Mouse (Mus musculus) lung, embryonic 14.5 days (tissue): ENCODE results near the gene Blvrb. TPM values are rescaled to one million over a fixed set of nuclear protein-coding genes. Genes with fewer than 3 reads are reported as not detected.

ENCODE experiments used
- ATAC-seq: fragments of 200-750 bp; cut with Nextera tagmentation; 2 replicates; pipeline ENCODE4 v1.8.0; 2017; ENCODE audit warnings: mild to moderate bottlenecking, moderate TSS enrichment, moderate library complexity; ENCODE audit not compliant: insufficient read depth
- DNase-seq: peaks from one replicate; pipeline ENCODE4 v3.0.0-alpha.2; 2015
- H3K27ac ChIP-seq: fragments of 300-500 bp; sonication (generic); 2 replicates; pipeline ENCODE4 v1.5.1; 2014; ENCODE audit warnings: low read depth, mild to moderate bottlenecking, moderate library complexity
- H3K27me3 ChIP-seq: fragments of 300-500 bp; sonication (generic); 2 replicates; pipeline ENCODE4 v1.6.1; 2014; ENCODE audit warnings: low read length, control low read depth; ENCODE audit not compliant: insufficient read depth
- H3K36me3 ChIP-seq: fragments of 300-500 bp; sonication (generic); 2 replicates; pipeline ENCODE4 v1.6.1; 2014; ENCODE audit warnings: control low read depth; ENCODE audit not compliant: insufficient read depth
- H3K4me1 ChIP-seq: fragments of 300-500 bp; sonication (generic); 2 replicates; pipeline ENCODE4 v1.6.1; 2014; ENCODE audit warnings: antibody characterized with exemption, control low read depth; ENCODE audit not compliant: insufficient read depth
- H3K4me2 ChIP-seq: fragments of 300-500 bp; sonication (generic); 2 replicates; pipeline ENCODE4 v1.6.1; 2014; ENCODE audit warnings: mild to moderate bottlenecking
- H3K4me3 ChIP-seq: fragments of 300-500 bp; sonication (generic); 2 replicates; pipeline ENCODE4 v1.5.1; 2014; ENCODE audit warnings: low read depth, low read length
- H3K9ac ChIP-seq: fragments of 300-500 bp; sonication (generic); 2 replicates; pipeline ENCODE4 v1.6.1; 2014
- H3K9me3 ChIP-seq: fragments of 300-500 bp; sonication (generic); 2 replicates; pipeline ENCODE4 v1.6.1; 2016; ENCODE audit warnings: low read depth, low read length, control low read depth
- CTCF ChIP-seq: IDR thresholded peaks from 2 replicates; pipeline ENCODE4 v1.5.1; 2016; ENCODE audit warnings: antibody characterized with exemption, low read depth
- WGBS: fragments of 180-500 bp; shearing (Covaris S2); extraction: QIAGEN DNeasy Blood & Tissue Kit; methylation state at CpG from one replicate; pipeline ENCODE4 v1.1.7; 2014; 5-methylcytosine and 5-hydroxymethylcytosine counted together
- polyA plus RNA-seq: library from polyadenylated mRNA; unstranded; fragments of >200 nt; fragmentation: Nextera tagmentation; extraction: Ambion mirVana; gene quantifications from 2 replicates; pipeline ENCODE4 v1.2.1, GENCODE M21; 2014

Blvrb gene
- polyA plus RNA-seq, 1 experiment from 2014 or later = 56.0 TPM

GRCm38 (mm10) chr7:27460477-27460876 is 12.7 kb downstream of the Blvrb start:
- DNase-seq = no peak
- Histone ChIP-seq H3K4me2 (no peak overlapping the region), H3K36me3 (no peaks in the 10 kb centered on the region), H3K27ac (no peak overlapping the region), H3K9me3 (no peaks in the 10 kb centered on the region), H3K4me3 (no peak overlapping the region), H3K4me1 (no peaks in the 10 kb centered on the region), H3K27me3 (no peaks in the 10 kb centered on the region), H3K9ac (no peak overlapping the region)
- no peak for TF ChIP-seq CTCF
- WGBS = 69% methylated on average over 6 of the region's 6 CpGs
- no peak for ATAC-seq

- WGBS = 22% methylated on average over 4 of the region's 4 CpGs
- peaks cover 5% of the 10 kb centered on the region; the same call in 1 of the 2 replicates for H3K4me1 ChIP-seq
- H3K27me3 ChIP-seq = no peaks in the 10 kb centered on the region
- DNase-seq = peak; percentile 54
- no peaks in the 10 kb centered on the region for H3K9me3 ChIP-seq
- no peak overlapping the region for H3K27ac ChIP-seq
- ATAC-seq = no peak
- TF ChIP-seq CTCF = no peak
- no peak overlapping the region for H3K9ac ChIP-seq
- no peaks in the 10 kb centered on the region for H3K36me3 ChIP-seq
- H3K4me2 ChIP-seq = no peak overlapping the region
- H3K4me3 ChIP-seq = no peak overlapping the region
Measured at GRCm38 (mm10) chr7:27467648-27468047, 19.9 kb downstream of the Blvrb start.

GRCm38 (mm10) chr7:27471390-27472120 is 23.8 kb downstream of the Blvrb start:
- WGBS = 86% methylated on average over 11 of the region's 11 CpGs
- Histone ChIP-seq H3K27me3 (no peaks in the 10 kb centered on the region), H3K4me3 (no peak overlapping the region), H3K9me3 (no peaks in the 10 kb centered on the region), H3K4me2 (no peak overlapping the region), H3K27ac (no peak overlapping the region), H3K4me1 (peaks cover 5% of the 10 kb centered on the region; the same call in 1 of the 2 replicates), H3K36me3 (peaks cover 9% of the 10 kb centered on the region; the same call in 1 of the 2 replicates), H3K9ac (no peak overlapping the region)
- DNase-seq (no peak), ATAC-seq (no peak)
- TF ChIP-seq CTCF = no peak

- 13% methylated on average over 7 of the region's 7 CpGs for WGBS
- H3K4me1 ChIP-seq = peaks cover 5% of the 10 kb centered on the region; the same call in 1 of the 2 replicates
- no peaks in the 10 kb centered on the region for H3K9me3 ChIP-seq
- no peaks in the 10 kb centered on the region for H3K27me3 ChIP-seq
- H3K27ac ChIP-seq = peak overlapping the region; percentile 86
- peak overlapping the region; percentile 75 for H3K4me3 ChIP-seq
- peak overlapping the region; percentile 69 for H3K4me2 ChIP-seq
- H3K36me3 ChIP-seq = peaks cover 16% of the 10 kb centered on the region; the same call in 1 of the 2 replicates
- no peak for TF ChIP-seq CTCF
- DNase-seq (peak; percentile 26), ATAC-seq (no peak)
- peak overlapping the region; percentile 40 for H3K9ac ChIP-seq
Measured at GRCm38 (mm10) chr7:27472596-27472995, 24.8 kb downstream of the Blvrb start.

GRCm38 (mm10) chr7:27473156-27473834 is 25.5 kb downstream of the Blvrb start, which contains the start of gene Sertad3:
Sertad3 (plus strand) TSS chr7:27473768.
- TF ChIP-seq CTCF = peak; percentile 23
- Histone ChIP-seq H3K4me2 (peak within 1 kb of the TSS; percentile 69), H3K27ac (peak within 1 kb of the TSS; percentile 96), H3K9ac (peak within 1 kb of the TSS; percentile 67), H3K36me3 (peaks cover 20% of the 10 kb centered on the region), H3K4me3 (peak within 1 kb of the TSS; percentile 75), H3K27me3 (no peaks in the 10 kb centered on the region), H3K4me1 (peaks cover 8% of the 10 kb centered on the region; the same call in 1 of the 2 replicates), H3K9me3 (no peaks in the 10 kb centered on the region)
- WGBS = under 1% methylated on average over 36 of the region's 36 CpGs
- peak; percentile 94 for ATAC-seq
- DNase-seq = peak; percentile 100

GRCm38 (mm10) chr7:27473835-27474489 is 26.2 kb downstream of the Blvrb start:
- ATAC-seq (no peak; the same call in 1 of the 2 replicates), DNase-seq (no peak)
- Histone ChIP-seq H3K27ac (peak overlapping the region; percentile 96), H3K4me3 (peak overlapping the region; percentile 75), H3K4me1 (peaks cover 8% of the 10 kb centered on the region; the same call in 1 of the 2 replicates), H3K9ac (peak overlapping the region; percentile 67), H3K36me3 (peaks cover 20% of the 10 kb centered on the region), H3K27me3 (no peaks in the 10 kb centered on the region), H3K4me2 (peak overlapping the region; percentile 69), H3K9me3 (no peaks in the 10 kb centered on the region)
- TF ChIP-seq CTCF = no peak
- under 1% methylated on average over 34 of the region's 34 CpGs for WGBS

- peak overlapping the region; percentile 75 for H3K4me3 ChIP-seq
- H3K4me1 ChIP-seq = peaks cover 8% of the 10 kb centered on the region; the same call in 1 of the 2 replicates
- DNase-seq (peak; percentile 99), ATAC-seq (peak; percentile 92)
- H3K27ac ChIP-seq = peak overlapping the region; percentile 96
- H3K9me3 ChIP-seq = no peaks in the 10 kb centered on the region
- peak overlapping the region; percentile 69 for H3K4me2 ChIP-seq
- under 1% methylated on average over 23 of the region's 23 CpGs for WGBS
- no peaks in the 10 kb centered on the region for H3K27me3 ChIP-seq
- peaks cover 20% of the 10 kb centered on the region for H3K36me3 ChIP-seq
- H3K9ac ChIP-seq = peak overlapping the region; percentile 67
- TF ChIP-seq CTCF = peak; percentile 71
Measured at GRCm38 (mm10) chr7:27474490-27474954, 26.7 kb downstream of the Blvrb start.
